Mouse (Mus musculus) kidney, adult 2 months (tissue): ENCODE results near the gene Iscu.

Experiments used
- CTCF ChIP-seq: fragments of 200-500 bp; conservative IDR thresholded peaks from 2 replicates; pipeline ENCODE4 v1.5.1; 2011; ENCODE audit warnings: low read depth, mild to moderate bottlenecking, control low read depth, low read length, moderate library complexity, mixed read lengths; ENCODE audit not compliant: insufficient read depth, insufficient read length
- POLR2A ChIP-seq: fragments of 200-500 bp; IDR thresholded peaks from one replicate; pipeline ENCODE4 v1.6.1; 2011; ENCODE audit warnings: low read depth, low read length, control low read depth

DNA sequence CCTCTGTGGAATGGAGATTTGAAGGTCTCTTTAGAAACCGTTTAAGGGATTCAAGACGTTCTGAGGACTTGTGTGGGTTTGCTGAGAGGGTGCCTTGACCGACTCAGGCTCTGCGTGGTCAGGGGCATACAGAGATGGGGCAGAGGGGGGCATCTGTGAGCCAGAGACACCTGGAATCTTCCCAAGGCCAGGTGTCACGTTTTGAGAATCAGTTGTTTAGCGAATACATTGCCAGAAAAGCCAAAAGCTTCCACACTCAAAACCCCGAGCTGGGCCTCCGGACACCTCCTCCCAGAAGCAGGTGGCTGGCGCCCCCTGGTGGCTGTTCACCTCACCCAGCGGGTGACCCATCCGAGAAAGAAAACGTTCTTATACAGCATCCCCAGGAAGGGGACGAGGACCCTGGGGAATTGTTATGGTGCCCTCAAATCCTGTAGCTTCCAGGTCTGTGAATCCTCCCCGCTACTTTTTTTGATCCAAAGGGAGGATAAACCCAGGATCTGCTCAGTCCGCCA is 43.1 kb downstream of the Iscu start:
- TF ChIP-seq POLR2A = no peak
- peak; percentile 76 for TF ChIP-seq CTCF
